In the genomic region with DNA sequence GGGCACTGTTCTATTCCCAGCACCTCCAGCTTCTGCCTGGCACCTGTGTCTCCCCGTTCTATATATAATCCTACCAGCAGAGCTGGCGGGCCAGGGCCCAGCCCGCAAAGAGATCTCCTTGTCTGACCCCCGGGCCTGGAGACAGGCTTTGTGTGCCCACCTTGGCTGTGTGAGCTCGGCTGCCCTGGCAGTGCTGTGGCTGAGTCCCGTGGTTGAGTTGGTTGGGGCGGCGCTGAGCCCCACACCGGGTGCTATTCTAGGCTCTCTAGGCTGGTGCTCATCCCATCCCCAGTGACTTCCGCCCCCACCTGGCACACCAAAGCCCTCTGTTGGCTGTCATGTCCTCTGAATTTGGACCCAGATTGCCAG, we compare ENCODE assay signal across 11 mouse cellular contexts. TPM values are rescaled to one million over a fixed set of nuclear protein-coding genes. Genes with fewer than 3 reads are reported as not detected.
DNase-seq lines count a peak whose midpoint lies in the region; ATAC-seq lines count a peak whose summit lies in the region.
"Had no signal": no experiment of that assay in that cellular context is flagged by ENCODE, and none has a peak within 500 bp of the region (broad histone marks: within the 10 kb centered on the region; RNA-seq: fewer than 3 reads in every experiment).

No protein-coding gene starts in this region.

- H3K4me1 ChIP-seq in heart, embryonic 13.5 days, result peaks cover 33% of the 10 kb centered on the region

- WGBS in heart, embryonic 13.5 days, result 80% methylated on average over 10 of the region's 10 CpGs

- H3K27me3 ChIP-seq in heart, embryonic 13.5 days (replicated peaks), result no peaks in the 10 kb centered on the region

- no peak overlapping the region for H3K4me3 ChIP-seq in heart, embryonic 13.5 days

- no peak overlapping the region for H3K4me2 ChIP-seq in heart, embryonic 13.5 days

- H3K27ac ChIP-seq in heart, embryonic 13.5 days (replicated peaks), result no peak overlapping the region; the same call in 1 of the 2 replicates

- H3K36me3 ChIP-seq in heart, embryonic 13.5 days, result peaks cover 36% of the 10 kb centered on the region

- H3K9me3 ChIP-seq in heart, embryonic 13.5 days, result no peaks in the 10 kb centered on the region

- 0 out of 2 replicates have a peak overlapping the region, but pooled peaks have one; percentile 0 for H3K9ac ChIP-seq in heart, embryonic 13.5 days

- no peak for DNase-seq in frontal cortex, postnatal 14 days (ENCODE audit: low spot score in 2 of 2)
- peak; percentile 17 for DNase-seq in ovary, postnatal 36 days (ENCODE audit: low spot score)
- no peak for DNase-seq in ovary, postnatal 10 days (ENCODE audit: low spot score)
- DNase-seq in thymus, postnatal 36 days, result peak; percentile 58 to 73
- no peak for DNase-seq in yolk sac, embryonic 10.5 days (ENCODE audit: low spot score)
- no peak for DNase-seq in urinary bladder, adult 2 months (ENCODE audit: low spot score)
- DNase-seq: B cell, adult 2 months; liver; spleen, adult 18-20 months had no signal

- peak; percentile 22 for ATAC-seq in frontal cortex, adult (ENCODE audit: low TSS enrichment)
- ATAC-seq in heart, embryonic 13.5 days (ENCODE audit: extremely low read depth, insufficient number of reproducible peaks, low FRiP score, low TSS enrichment), result no peak

RNA-seq across cellular contexts. Expression of a gene that starts 5.3 kb away (rescaled TPM):
- 0.44 and 0.65 TPM in 2 replicates for polyA plus RNA-seq in heart, embryonic 13.5 days (2015; fragmentation: Nextera tagmentation; extraction: Ambion mirVana)
- 15.3 and 20.2 TPM in 2 replicates for polyA plus RNA-seq in urinary bladder, adult 2 months (2012; rRNA removed)

RNA-seq across cellular contexts. Expression of a gene that starts 18.4 kb away (rescaled TPM):
- polyA plus RNA-seq in heart, embryonic 13.5 days (2015; fragmentation: Nextera tagmentation; extraction: Ambion mirVana), result 12.9 and 13.8 TPM in 2 replicates
- polyA plus RNA-seq in urinary bladder, adult 2 months (2012; rRNA removed), result 14.5 and 15.6 TPM in 2 replicates

Comparison
In these comparisons a context has a peak if more than half of its experiments do, and no peak if none do; other contexts are left out.
1. DNase-seq: peak in ovary, postnatal 36 days (single experiment) and thymus, postnatal 36 days (2 of 2); none in frontal cortex, postnatal 14 days (0 of 2), ovary, postnatal 10 days (single experiment), yolk sac, embryonic 10.5 days (single experiment) and urinary bladder, adult 2 months (single experiment).